Mouse (Mus musculus) NIH3T3 (cell line): ENCODE measurements around the gene Sept12.

Experiments used
- DNase-seq: peaks from one replicate; pipeline ENCODE4 v3.0.0-alpha.2; 2012; ENCODE audit warnings: low read depth

The Sept12 gene

GRCm38 (mm10) chr16:4937351-4938190 is 60.1 kb downstream of the Sept12 start:
- no peak for DNase-seq
